Mouse (Mus musculus) retina, embryonic 14.5 days (tissue): ENCODE data around the gene Atp6v0d1.
A peak's percentile ranks its signal among the peaks of the same experiment; 100 is the strongest.
"Not testable (repeated sequence)": the region's sequence is repeated elsewhere in the genome, so short reads cannot be mapped to it uniquely, and the experiment has no call there.

ENCODE experiments used
- DNase-seq: peaks from one replicate; pipeline ENCODE4 v3.0.0-alpha.2; 2015; ENCODE audit warnings: low spot score

Gene Atp6v0d1

DNA sequence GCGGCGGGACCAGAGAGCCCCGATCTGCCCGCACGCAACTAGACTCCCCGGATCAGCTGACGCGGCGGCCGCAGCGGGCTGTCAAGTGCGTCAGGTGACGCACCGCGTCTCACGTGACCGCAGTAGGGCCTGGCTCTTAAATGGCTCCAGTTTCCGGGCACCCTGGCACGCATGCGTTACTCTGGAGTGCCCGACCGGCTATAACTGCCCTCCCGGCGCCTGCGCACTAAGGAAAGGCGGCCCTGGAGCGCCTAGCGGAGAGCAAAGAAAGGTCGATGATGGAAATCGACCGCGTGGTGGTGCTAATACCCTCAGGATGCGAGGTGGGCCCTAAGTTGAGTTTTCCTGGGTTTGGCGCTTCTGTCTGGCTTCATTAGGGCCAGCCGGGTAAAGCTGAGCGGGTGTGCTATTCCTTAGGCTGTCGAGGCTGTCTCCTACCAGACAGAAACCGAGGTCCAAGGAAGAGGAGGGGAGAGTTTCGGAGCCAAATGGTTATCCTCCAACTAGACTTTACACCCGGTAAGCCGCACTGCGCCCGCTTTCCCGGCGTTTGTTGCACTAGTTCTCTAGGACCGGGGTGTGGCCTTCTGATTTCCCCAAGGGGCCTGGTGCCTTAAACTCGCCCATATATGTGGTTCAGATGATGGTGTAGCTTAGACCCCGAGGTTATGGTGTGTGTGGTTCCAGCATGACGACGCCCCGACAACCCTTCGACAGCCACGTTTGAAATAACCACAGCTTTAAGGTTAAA is at the start of gene Atp6v0d1:
TSS of gene Atp6v0d1 (minus strand) at position 96 of the 751 bp plus-strand sequence.
- DNase-seq = peak; percentile 100

GRCm38 (mm10) chr8:105613830-105614511 is 48.1 kb upstream of the Atp6v0d1 start:
- DNase-seq = no peak

GRCm38 (mm10) chr8:105613037-105613436 is 47.2 kb upstream of the Atp6v0d1 start:
- no peak for DNase-seq

GRCm38 (mm10) chr8:105611836-105612235 is 46.0 kb upstream of the Atp6v0d1 start:
- no peak for DNase-seq

DNA sequence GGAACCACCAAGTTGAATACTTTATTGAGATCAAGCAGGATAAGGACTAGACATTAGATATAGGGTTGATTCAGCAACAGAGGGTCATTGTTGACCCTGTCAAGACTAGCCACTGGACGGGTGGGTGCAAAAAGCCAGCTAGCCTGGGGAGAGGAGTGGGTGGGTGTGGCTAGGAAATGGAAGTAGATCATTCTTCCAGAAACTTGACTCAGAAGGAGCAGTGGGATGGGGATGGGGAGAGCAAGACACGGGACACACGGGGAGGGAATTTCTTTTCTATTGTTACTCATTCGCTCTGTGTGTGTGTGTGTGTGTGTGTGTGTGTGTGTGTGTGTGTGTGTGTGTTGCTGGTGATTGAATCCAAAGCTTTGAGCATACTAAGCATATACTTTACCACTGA is 43.9 kb upstream of the Atp6v0d1 start:
- no peak for DNase-seq

- DNase-seq = no peak
Observed at GRCm38 (mm10) chr8:105609355-105609754, 43.5 kb upstream of the Atp6v0d1 start.

DNA sequence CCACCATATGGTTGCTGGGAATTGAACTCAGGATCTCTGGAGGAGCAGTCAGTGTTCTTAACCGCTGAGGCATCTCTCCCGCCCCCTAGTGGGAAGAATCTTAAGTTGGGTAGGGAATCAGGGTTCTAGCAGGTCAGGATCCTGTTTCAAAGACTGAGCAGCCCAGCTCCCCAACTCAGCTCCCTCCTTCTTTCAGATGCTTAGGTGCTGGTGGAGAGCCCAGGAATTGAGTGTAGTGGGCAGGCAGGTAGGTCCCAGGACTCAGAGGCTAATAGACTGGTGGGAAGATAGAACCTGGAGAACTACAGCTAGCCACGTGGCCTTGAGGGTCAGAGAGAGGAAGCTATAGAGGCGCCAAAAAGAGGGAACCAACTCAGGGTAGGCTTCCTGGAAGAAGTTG is 41.8 kb upstream of the Atp6v0d1 start:
- DNase-seq = peak; percentile 63

GRCm38 (mm10) chr8:105607062-105607461 is 41.2 kb upstream of the Atp6v0d1 start:
- DNase-seq = no peak

DNA sequence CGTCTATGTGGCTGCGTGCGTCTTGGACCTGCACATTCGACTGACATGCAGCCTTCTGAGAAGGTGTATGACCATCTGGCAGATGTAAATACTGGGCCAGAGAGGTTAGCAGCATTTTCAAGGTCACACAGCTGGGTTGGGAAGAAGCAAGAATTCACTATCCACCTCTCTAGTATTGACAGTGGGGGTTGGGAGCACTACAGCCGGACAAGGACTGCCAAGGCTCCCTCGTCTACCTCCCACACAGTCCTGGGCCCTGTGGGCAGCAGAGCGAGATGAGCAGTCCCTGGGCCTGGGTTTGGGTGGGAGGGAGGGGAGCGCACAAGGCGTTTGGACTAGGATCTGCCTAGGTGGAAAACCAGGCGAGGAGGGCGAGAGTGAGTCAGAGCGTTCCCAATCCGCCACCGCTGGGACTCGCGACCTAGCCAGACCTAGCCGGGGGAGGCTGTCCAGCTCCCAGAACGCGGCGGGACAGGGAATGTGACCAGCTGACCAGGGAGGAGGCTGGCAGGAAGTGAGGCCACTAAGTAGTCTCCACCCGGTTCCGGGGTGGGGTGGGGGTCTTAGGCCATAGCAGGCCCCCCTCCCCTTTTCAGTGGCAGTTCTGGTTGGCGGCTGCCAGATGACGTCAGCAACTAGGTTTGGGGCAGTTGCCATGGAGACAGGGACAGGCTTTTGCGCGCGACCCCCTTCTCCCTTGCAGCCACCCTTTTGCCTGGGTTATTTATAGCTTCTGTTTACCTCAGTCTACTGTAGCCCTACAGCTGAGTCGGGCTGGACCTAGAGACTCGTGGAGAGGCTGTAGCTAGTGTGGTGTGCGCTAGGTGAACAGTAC is 40.6 kb upstream of the Atp6v0d1 start:
- DNase-seq = peak; percentile 80

DNA sequence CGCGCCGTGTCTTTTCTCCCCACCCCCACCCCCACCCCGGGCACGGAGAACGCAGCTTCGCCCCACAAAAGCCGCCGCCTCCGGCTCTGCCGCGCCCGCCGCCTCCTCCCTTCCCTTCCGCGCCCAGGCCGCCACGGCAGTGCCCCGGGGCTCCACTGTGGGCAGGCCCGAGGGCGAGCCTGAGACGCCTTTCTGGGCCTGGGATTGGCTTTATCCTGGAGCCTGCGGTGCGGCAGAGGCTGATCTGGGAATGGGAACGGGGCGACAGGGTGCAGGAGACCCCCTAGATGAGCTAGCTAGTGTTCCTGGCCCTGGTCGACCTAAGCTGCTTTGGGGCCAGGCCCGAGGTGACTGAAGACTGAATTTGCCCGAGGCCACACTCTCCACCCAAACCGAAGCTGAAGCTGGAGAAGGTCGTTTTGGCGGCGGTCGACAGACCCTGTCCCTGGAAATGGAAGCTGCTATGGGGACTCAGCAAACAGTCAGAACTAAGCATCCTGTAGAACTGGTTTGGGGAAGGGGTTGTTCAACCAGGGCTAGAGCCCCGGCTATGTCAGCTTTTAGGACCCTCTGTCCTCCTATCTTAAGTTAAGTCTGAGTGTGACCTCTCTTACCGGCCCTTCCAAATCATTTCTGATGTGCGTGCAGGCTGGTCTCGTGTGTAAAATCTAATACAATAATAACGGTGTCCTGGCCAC is 39.8 kb upstream of the Atp6v0d1 start:
- DNase-seq = peak; percentile 54

GRCm38 (mm10) chr8:105604804-105605381 is 39.0 kb upstream of the Atp6v0d1 start, which contains the start of gene Ripor1:
Ripor1 (plus strand) TSS chr8:105605255.
- peak; percentile 86 for DNase-seq

DNA sequence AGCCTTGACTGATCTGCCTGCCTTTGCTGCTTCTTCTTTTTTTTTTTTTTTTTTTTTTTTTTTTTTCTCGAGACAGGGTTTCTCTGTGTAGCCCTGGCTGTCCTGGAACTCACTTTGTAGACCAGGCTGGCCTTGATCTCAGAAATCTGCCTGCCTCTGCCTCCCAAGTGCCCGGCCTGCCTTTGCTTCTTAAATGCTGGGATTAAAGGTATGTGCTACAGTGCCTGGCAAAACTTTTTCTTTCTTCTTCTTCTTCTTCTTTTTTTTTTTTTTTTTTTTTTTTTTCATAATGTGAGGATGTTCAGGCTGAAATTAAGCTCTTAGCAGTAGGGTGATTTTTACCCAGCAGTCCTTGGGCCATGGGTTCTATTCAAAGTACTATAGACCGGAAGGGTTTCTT is 36.7 kb upstream of the Atp6v0d1 start:
- DNase-seq = not testable (repeated sequence)

DNA sequence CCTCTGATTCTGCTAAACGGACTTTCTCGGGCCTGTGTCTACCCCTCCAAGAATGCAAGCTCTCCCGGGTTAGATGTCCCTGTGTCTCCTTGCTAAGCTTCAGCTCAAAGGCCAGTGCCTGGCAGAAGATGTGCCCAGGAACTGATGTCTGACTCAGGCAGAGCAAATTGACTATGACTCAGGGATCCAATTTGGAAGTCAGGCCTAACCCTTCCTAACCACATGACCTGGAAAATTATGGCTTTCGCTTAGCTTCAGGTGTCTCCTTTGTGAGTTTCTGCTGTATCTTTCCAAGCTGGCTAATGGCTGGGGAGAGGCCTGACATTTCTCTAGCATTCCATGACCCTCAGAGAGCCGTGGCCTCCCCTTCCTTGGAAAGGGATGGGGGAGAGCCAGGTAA is 35.5 kb upstream of the Atp6v0d1 start:
- DNase-seq = no peak

GRCm38 (mm10) chr8:105598777-105599176 is 32.9 kb upstream of the Atp6v0d1 start:
- DNase-seq = no peak

DNA sequence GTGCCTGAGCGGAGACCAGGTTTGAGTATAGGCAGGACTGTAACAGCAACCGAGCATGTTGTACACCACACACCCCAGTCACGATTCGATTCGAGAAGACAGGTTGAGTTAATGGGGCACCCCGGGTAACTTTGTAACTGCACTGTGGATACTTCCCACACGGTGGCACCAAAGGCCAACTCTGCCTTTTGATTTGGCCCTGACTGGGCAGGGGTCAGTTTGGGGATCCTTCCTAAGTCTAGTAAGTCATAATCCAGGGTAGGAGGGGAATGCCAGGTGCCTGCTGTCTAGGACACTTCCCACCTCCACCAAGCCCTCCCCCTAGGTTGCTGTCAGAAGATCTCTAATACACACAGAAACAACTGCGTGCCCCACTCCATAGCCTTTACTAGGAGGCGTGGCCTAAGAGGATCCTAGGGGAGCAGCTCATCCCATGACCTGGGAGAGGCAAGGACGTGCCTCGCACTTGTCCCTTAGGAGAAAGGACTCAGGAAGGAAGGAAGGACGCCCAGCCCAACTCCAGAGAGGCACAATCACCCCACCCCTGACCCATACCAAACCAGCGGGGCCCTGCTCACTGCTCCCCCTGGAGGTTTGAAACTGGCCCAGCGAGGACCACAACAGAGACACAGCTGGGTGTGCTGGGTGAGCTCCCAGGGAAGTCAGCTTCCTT is 30.7 kb upstream of the Atp6v0d1 start:
- peak; percentile 80 for DNase-seq

- DNase-seq = no peak
Observed at GRCm38 (mm10) chr8:105594451-105595242, 28.8 kb upstream of the Atp6v0d1 start.

DNA sequence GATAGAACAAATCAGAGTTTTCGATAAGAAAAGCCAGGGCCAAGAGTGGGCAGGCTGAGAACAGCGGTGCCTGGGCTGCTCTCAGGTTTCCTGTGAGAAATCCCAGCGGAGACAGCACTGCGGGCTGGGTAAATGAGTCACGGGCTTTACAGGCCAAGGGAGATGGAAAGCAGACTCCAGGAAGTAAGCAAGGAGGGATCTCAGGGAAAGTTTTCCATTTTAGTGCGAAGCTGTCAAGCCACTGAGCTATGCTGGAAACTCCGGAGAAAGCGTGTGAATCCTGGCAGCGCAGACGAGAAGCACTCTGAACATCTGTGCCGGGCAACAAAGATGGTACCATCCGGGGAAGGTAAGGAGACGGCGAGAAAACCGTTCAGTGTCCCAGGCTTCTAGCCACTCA is 28.0 kb upstream of the Atp6v0d1 start:
- no peak for DNase-seq

- DNase-seq = no peak
Observed at GRCm38 (mm10) chr8:105592431-105592830, 26.6 kb upstream of the Atp6v0d1 start.

- no peak for DNase-seq
Observed at GRCm38 (mm10) chr8:105579719-105580118, 13.9 kb upstream of the Atp6v0d1 start.

DNA sequence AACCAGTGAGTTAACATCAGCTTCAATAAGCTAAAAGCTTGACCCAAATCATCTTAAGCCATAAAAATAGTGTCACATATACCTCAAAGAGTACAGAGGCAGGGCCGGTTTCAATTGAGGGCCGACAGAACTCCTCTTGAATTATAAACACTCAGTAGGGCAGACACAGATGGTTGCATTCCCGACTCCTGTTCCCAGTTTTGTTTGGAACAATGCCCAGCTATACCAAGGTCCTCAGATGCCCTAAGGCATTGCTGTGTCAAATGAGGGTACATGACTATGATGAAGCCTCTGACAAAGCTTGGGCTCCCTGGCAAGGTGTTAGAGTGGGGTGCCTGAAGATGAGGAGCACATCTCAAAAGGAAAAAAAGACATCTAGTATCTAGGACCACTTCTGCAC is 9.7 kb upstream of the Atp6v0d1 start:
- DNase-seq = no peak
